31 mouse cellular contexts compared by ENCODE assay signal in genomic region chr16:30447642-30448041, GRCm38 (mm10). TPM values are rescaled to one million over a fixed set of nuclear protein-coding genes. Genes with fewer than 3 reads are reported as not detected.
DNase-seq lines count a peak whose midpoint lies in the region; ATAC-seq lines count a peak whose summit lies in the region.
"Had no signal": no experiment of that assay in that cellular context is flagged by ENCODE, and none has a peak within 500 bp of the region (broad histone marks: within the 10 kb centered on the region; RNA-seq: fewer than 3 reads in every experiment).

No protein-coding gene starts in this region.

- no peaks in the 10 kb centered on the region for H3K36me3 ChIP-seq in heart, embryonic 16.5 days (ENCODE audit: control insufficient read depth, insufficient read depth)
- H3K36me3 ChIP-seq in liver, embryonic 13.5 days: no peaks in the 10 kb centered on the region
- H3K36me3 ChIP-seq: embryonic facial prominence, embryonic 12.5 days; heart, embryonic 15.5 days; hindbrain, embryonic 15.5 days; limb, embryonic 10.5 days; limb, embryonic 15.5 days; midbrain, embryonic 10.5 days; midbrain, embryonic 15.5 days; neural tube, embryonic 12.5 days had no signal

- ATAC-seq in heart, embryonic 16.5 days (replicated peaks; ENCODE audit: extremely low read depth, insufficient read depth, low FRiP score): no peak
- no peak for ATAC-seq in liver, embryonic 13.5 days (ENCODE audit: low read depth)
- ATAC-seq: forebrain, embryonic 14.5 days; inflammation-experienced regulatory T-cells, adult 6 months; midbrain, embryonic 15.5 days had no signal

- H3K9me3 ChIP-seq in heart, embryonic 16.5 days (replicated peaks; ENCODE audit: control insufficient read depth, low read length): no peaks in the 10 kb centered on the region
- H3K9me3 ChIP-seq in liver, embryonic 13.5 days (replicated peaks): no peaks in the 10 kb centered on the region
- H3K9me3 ChIP-seq: embryonic facial prominence, embryonic 12.5 days; heart, embryonic 15.5 days; hindbrain, embryonic 15.5 days; limb, embryonic 10.5 days; limb, embryonic 15.5 days; midbrain, embryonic 10.5 days; midbrain, embryonic 15.5 days; neural tube, embryonic 12.5 days had no signal

- no peak overlapping the region; the same call in 1 of the 2 replicates for H3K9ac ChIP-seq in heart, embryonic 16.5 days (ENCODE audit: low read length)
- H3K9ac ChIP-seq in liver, embryonic 13.5 days: no peak overlapping the region
- H3K9ac ChIP-seq: embryonic facial prominence, embryonic 12.5 days; heart, embryonic 15.5 days; hindbrain, embryonic 15.5 days; limb, embryonic 15.5 days; midbrain, embryonic 15.5 days; neural tube, embryonic 12.5 days had no signal

- WGBS in heart, embryonic 16.5 days: 34% methylated on average over 4 of the region's 4 CpGs
- WGBS in liver, embryonic 13.5 days (ENCODE audit: insufficient replicate concordance): 35% methylated on average over 4 of the region's 4 CpGs

- intact Hi-C loops in heart, postnatal 10 days (cut with DNase I): no loop called here
- intact Hi-C loops in gastrocnemius, postnatal 14 days (cut with DNase I; ENCODE audit: low total_unique reads): no loop called here
- intact Hi-C loops in gastrocnemius, postnatal 36 days (cut with DNase I): no loop called here

- H3K4me3 ChIP-seq in heart, embryonic 16.5 days (ENCODE audit: low read length): no peak overlapping the region
- H3K4me3 ChIP-seq in liver, embryonic 13.5 days (replicated peaks): no peak overlapping the region
- H3K4me3 ChIP-seq: embryonic facial prominence, embryonic 12.5 days; heart, embryonic 15.5 days; hindbrain, embryonic 15.5 days; limb, embryonic 10.5 days; limb, embryonic 15.5 days; midbrain, embryonic 10.5 days; midbrain, embryonic 15.5 days; neural tube, embryonic 12.5 days had no signal

- DNase-seq in heart, postnatal 10 days: no peak
- peak; percentile 15 for DNase-seq in thymus, postnatal 0 days (ENCODE audit: low spot score)
- DNase-seq in thymus, postnatal 4 days: no peak
- DNase-seq in liver, embryonic 13.5 days: no peak
- no peak for DNase-seq in gastrocnemius, postnatal 14 days
- DNase-seq in adrenal gland, postnatal 10 days: no peak
- DNase-seq in gastrocnemius, postnatal 36 days: no peak
- DNase-seq: adrenal gland, postnatal 36 days; cerebellum, adult 8-10 months; cerebellum, postnatal 25 days; embryo, embryonic 11 days; heart, postnatal 4 days; kidney, adult 11 months; kidney, postnatal 14 days; layer of hippocampus, postnatal 36 days; lung, adult 2 months; lung, postnatal 10 days; right cerebral cortex, adult 18-20 months; spleen, adult 18-20 months had no signal

- H3K27ac ChIP-seq in heart, embryonic 16.5 days (ENCODE audit: low read length): peak overlapping the region; percentile 35
- peak overlapping the region; percentile 32 for H3K27ac ChIP-seq in liver, embryonic 13.5 days
- H3K27ac ChIP-seq: embryonic facial prominence, embryonic 12.5 days; heart, embryonic 15.5 days; hindbrain, embryonic 15.5 days; limb, embryonic 10.5 days; limb, embryonic 15.5 days; macrophage; midbrain, embryonic 10.5 days; midbrain, embryonic 15.5 days; neural tube, embryonic 12.5 days had no signal

- no peaks in the 10 kb centered on the region for H3K27me3 ChIP-seq in heart, embryonic 16.5 days (ENCODE audit: control insufficient read depth, insufficient read depth, low read length)
- H3K27me3 ChIP-seq in liver, embryonic 13.5 days: no peaks in the 10 kb centered on the region
- H3K27me3 ChIP-seq: heart, embryonic 15.5 days; hindbrain, embryonic 15.5 days; limb, embryonic 15.5 days; midbrain, embryonic 15.5 days; neural tube, embryonic 12.5 days had no signal

- 0 out of 2 replicates have a peak, but pooled peaks cover 5% of the 10 kb centered on the region for H3K4me1 ChIP-seq in heart, embryonic 16.5 days (ENCODE audit: control insufficient read depth, insufficient read depth, low read length)
- peaks cover 33% of the 10 kb centered on the region for H3K4me1 ChIP-seq in liver, embryonic 13.5 days (replicated peaks)
- H3K4me1 ChIP-seq: embryonic facial prominence, embryonic 12.5 days; hindbrain, embryonic 15.5 days; midbrain, embryonic 15.5 days; neural tube, embryonic 12.5 days had no signal

- no peak overlapping the region for H3K4me2 ChIP-seq in heart, embryonic 16.5 days (ENCODE audit: low read depth, low read length)
- no peak overlapping the region; the same call in 1 of the 2 replicates for H3K4me2 ChIP-seq in liver, embryonic 13.5 days
- H3K4me2 ChIP-seq: embryonic facial prominence, embryonic 12.5 days; heart, embryonic 15.5 days; hindbrain, embryonic 15.5 days; limb, embryonic 15.5 days; midbrain, embryonic 15.5 days; neural tube, embryonic 12.5 days had no signal

RNA-seq across cellular contexts. Expression of gene Atp13a3, which starts 41.9 kb away (rescaled TPM):
- polyA plus RNA-seq in heart, embryonic 16.5 days (2015; fragmentation: Nextera tagmentation; extraction: Ambion mirVana): 7.2 and 7.8 TPM in 2 replicates
- 10 to 100 TPM; 73.5 to 73.9 TPM for total RNA-seq in heart, postnatal 10 days (2021)
- polyA plus RNA-seq in thymus, postnatal 0 days (2015; fragmentation: Nextera tagmentation; extraction: Ambion mirVana): 26.4 and 32.9 TPM in 2 replicates
- 7.6 and 8.6 TPM in 2 replicates for polyA plus RNA-seq in liver, embryonic 13.5 days (2015; fragmentation: Nextera tagmentation; extraction: Ambion mirVana)
- total RNA-seq in gastrocnemius, postnatal 14 days (2021): 10 to 100 TPM; 62.2 to 76.9 TPM
- total RNA-seq in adrenal gland, postnatal 10 days (2021): 10 to 100 TPM; 85.2 to 92.0 TPM
- 10 to 100 TPM; 35.7 to 38.4 TPM for total RNA-seq in gastrocnemius, postnatal 36 days (2021)
